Mouse (Mus musculus): ENCODE measurements at regions not wholly inside any gene's neighbourhood (a gene's known extent, or its start where the extent isn't known, plus 50 kb on each side); places are given as distances from the start of the nearest gene placed in this dataset.

GRCm38 (mm10) chr2:174178801-174179200 is 68.7 kb downstream of the Npepl1 start:
- ChIA-PET CTCF (interaction anchor here (2.2 kb wide), 1 partner anchor 10 kb away, joined by 7 read pairs; no protein-coding TSS in a partner anchor), POLR2A (no interaction called here)
- no peak for DNase-seq (ENCODE audit: low read depth, low spot score)
- no peak for TF ChIP-seq CTCF (IDR thresholded peaks at IDR 0.05)
- ATAC-seq = no peak
- no peaks in the 10 kb centered on the region for H3K27me3 ChIP-seq
- in situ Hi-C loops (cut with MboI; ENCODE audit: low pct_unique_long_range_greater_than_20kb) = no loop called here

- ATAC-seq (no peak), DNase-seq (ENCODE audit: low read depth, low spot score) (no peak)
- in situ Hi-C loops (cut with MboI; ENCODE audit: low pct_unique_long_range_greater_than_20kb) = no loop called here
- TF ChIP-seq CTCF (IDR thresholded peaks at IDR 0.05) = no peak
- ChIA-PET CTCF (no interaction called here), POLR2A (interaction anchor here (0.7 kb wide), 1 partner anchor 11 kb away, joined by 3 read pairs; no protein-coding TSS in a partner anchor)
- peaks cover 8% of the 10 kb centered on the region for H3K27me3 ChIP-seq
Observed at GRCm38 (mm10) chr2:174184797-174185196, 74.6 kb downstream of the Npepl1 start.

- DNase-seq (ENCODE audit: low read depth, low spot score) (no peak), ATAC-seq (no peak)
- ChIA-PET POLR2A (no interaction called here), CTCF (no interaction called here)
- peaks cover 5% of the 10 kb centered on the region for H3K27me3 ChIP-seq
- TF ChIP-seq CTCF (IDR thresholded peaks at IDR 0.05) = no peak
- in situ Hi-C loops (cut with MboI; ENCODE audit: low pct_unique_long_range_greater_than_20kb) = no loop called here
Observed at GRCm38 (mm10) chr2:174191071-174191470, 80.9 kb downstream of the Npepl1 start.

- ChIA-PET POLR2A (no interaction called here), CTCF (no interaction called here)
- DNase-seq (ENCODE audit: low read depth, low spot score) (no peak), ATAC-seq (no peak)
- in situ Hi-C loops (cut with MboI; ENCODE audit: low pct_unique_long_range_greater_than_20kb) = no loop called here
- TF ChIP-seq CTCF (IDR thresholded peaks at IDR 0.05) = no peak
- H3K27me3 ChIP-seq = peaks cover 5% of the 10 kb centered on the region
Observed at GRCm38 (mm10) chr2:174191516-174191915, 81.4 kb downstream of the Npepl1 start.

GRCm38 (mm10) chr2:174192026-174192425 is 81.9 kb downstream of the Npepl1 start:
- peaks cover 5% of the 10 kb centered on the region for H3K27me3 ChIP-seq
- ChIA-PET POLR2A (no interaction called here), CTCF (no interaction called here)
- ATAC-seq (no peak), DNase-seq (ENCODE audit: low read depth, low spot score) (no peak)
- TF ChIP-seq CTCF (IDR thresholded peaks at IDR 0.05) = no peak
- in situ Hi-C loops (cut with MboI; ENCODE audit: low pct_unique_long_range_greater_than_20kb) = no loop called here

GRCm38 (mm10) chr2:174193506-174193905 is 83.4 kb downstream of the Npepl1 start:
- ChIA-PET POLR2A (no interaction called here), CTCF (no interaction called here)
- ATAC-seq (no peak), DNase-seq (ENCODE audit: low read depth, low spot score) (no peak)
- no peak for TF ChIP-seq CTCF (IDR thresholded peaks at IDR 0.05)
- in situ Hi-C loops (cut with MboI; ENCODE audit: low pct_unique_long_range_greater_than_20kb) = no loop called here
- peaks cover 5% of the 10 kb centered on the region for H3K27me3 ChIP-seq

- in situ Hi-C loops (cut with MboI; ENCODE audit: low pct_unique_long_range_greater_than_20kb) = no loop called here
- no peak for DNase-seq (ENCODE audit: low read depth, low spot score)
Observed at GRCm38 (mm10) chr2:174195651-174196050, 85.5 kb downstream of the Npepl1 start.

GRCm38 (mm10) chr2:174196696-174197215 is 86.6 kb downstream of the Npepl1 start:
- no peak for ATAC-seq
- in situ Hi-C loops (cut with MboI; ENCODE audit: low pct_unique_long_range_greater_than_20kb) = no loop called here
- peaks cover 4% of the 10 kb centered on the region for H3K27me3 ChIP-seq
- no peak for DNase-seq (ENCODE audit: low read depth, low spot score)
- ChIA-PET CTCF (no interaction called here), POLR2A (interaction anchor here (0.8 kb wide), 1 partner anchor 12 kb away, joined by 3 read pairs; no protein-coding TSS in a partner anchor)
- TF ChIP-seq CTCF (IDR thresholded peaks at IDR 0.05) = no peak

More at GRCm38 (mm10) chr2:174195651-174196050, 85.5 kb downstream of the Npepl1 start:
- H3K27me3 ChIP-seq = peaks cover 4% of the 10 kb centered on the region
- ChIA-PET CTCF (no interaction called here), POLR2A (interaction anchor here (0.8 kb wide), 1 partner anchor 11 kb away, joined by 3 read pairs; no protein-coding TSS in a partner anchor)
- TF ChIP-seq CTCF (IDR thresholded peaks at IDR 0.05) = no peak
- no peak for ATAC-seq

- no peak for TF ChIP-seq CTCF (IDR thresholded peaks at IDR 0.05)
- no peak for DNase-seq (ENCODE audit: low read depth, low spot score)
- ATAC-seq = no peak
- in situ Hi-C loops (cut with MboI; ENCODE audit: low pct_unique_long_range_greater_than_20kb) = no loop called here
- ChIA-PET CTCF (no interaction called here), POLR2A (no interaction called here)
- H3K27me3 ChIP-seq = peaks cover 7% of the 10 kb centered on the region
Observed at GRCm38 (mm10) chr2:174197306-174197945, 86.7 kb upstream of the Gnas start.

GRCm38 (mm10) chr2:174198406-174198971 is 85.6 kb upstream of the Gnas start:
- TF ChIP-seq CTCF (IDR thresholded peaks at IDR 0.05) = no peak
- no peak for ATAC-seq
- no peak for DNase-seq (ENCODE audit: low read depth, low spot score)
- CTCF ChIA-PET = no interaction called here
- POLR2A ChIA-PET = no interaction called here
- H3K27me3 ChIP-seq = peaks cover 7% of the 10 kb centered on the region
- in situ Hi-C loops (cut with MboI; ENCODE audit: low pct_unique_long_range_greater_than_20kb) = no loop called here

- CTCF ChIA-PET = no interaction called here
- POLR2A ChIA-PET = no interaction called here
- no peak for TF ChIP-seq CTCF (IDR thresholded peaks at IDR 0.05)
- peaks cover 7% of the 10 kb centered on the region for H3K27me3 ChIP-seq
- ATAC-seq = no peak
- in situ Hi-C loops (cut with MboI; ENCODE audit: low pct_unique_long_range_greater_than_20kb) = no loop called here
- no peak for DNase-seq (ENCODE audit: low read depth, low spot score)
Observed at GRCm38 (mm10) chr2:174199961-174200862, 83.9 kb upstream of the Gnas start.

All from Patski (cell line).